Mouse (Mus musculus) limb, embryonic 15.5 days (tissue): ENCODE data around the gene Sh2d4b. TPM values are rescaled to one million over a fixed set of nuclear protein-coding genes. Genes with fewer than 3 reads are reported as not detected.

Source experiments
- ATAC-seq: fragments of 200-750 bp; cut with Nextera tagmentation; 2 replicates; pipeline ENCODE4 v1.8.0; 2017; ENCODE audit warnings: low read depth, moderate TSS enrichment; ENCODE audit not compliant: insufficient number of reproducible peaks, low FRiP score, low TSS enrichment
- H3K27ac ChIP-seq: fragments of 300-500 bp; sonication (generic); 2 replicates; pipeline ENCODE4 v1.5.1; 2015; ENCODE audit warnings: moderate library complexity, mild to moderate bottlenecking, inconsistent platforms
- H3K27me3 ChIP-seq: fragments of 300-500 bp; sonication (generic); 2 replicates; pipeline ENCODE4 v1.6.1; 2015; ENCODE audit warnings: inconsistent platforms
- H3K36me3 ChIP-seq: fragments of 300-500 bp; sonication (generic); 2 replicates; pipeline ENCODE4 v1.6.1; 2015; ENCODE audit warnings: inconsistent platforms
- H3K4me1 ChIP-seq: fragments of 300-500 bp; sonication (generic); 2 replicates; pipeline ENCODE4 v1.6.1; 2015; ENCODE audit warnings: inconsistent platforms
- H3K4me2 ChIP-seq: fragments of 300-500 bp; sonication (generic); 2 replicates; pipeline ENCODE4 v1.6.1; 2015; ENCODE audit warnings: mild to moderate bottlenecking, inconsistent platforms
- H3K4me3 ChIP-seq: fragments of 300-500 bp; sonication (generic); 2 replicates; pipeline ENCODE4 v1.5.1; 2015; ENCODE audit warnings: mild to moderate bottlenecking, inconsistent platforms
- H3K9ac ChIP-seq: fragments of 300-500 bp; sonication (generic); 2 replicates; pipeline ENCODE4 v1.6.1; 2015; ENCODE audit warnings: inconsistent platforms
- H3K9me3 ChIP-seq: fragments of 300-500 bp; sonication (generic); 2 replicates; pipeline ENCODE4 v1.6.1; 2016; ENCODE audit warnings: inconsistent platforms
- WGBS: fragments of 180-500 bp; shearing (Covaris S2); methylation state at CpG from one replicate; pipeline ENCODE4 v1.1.7; 2015; 5-methylcytosine and 5-hydroxymethylcytosine counted together
- polyA plus RNA-seq: library from polyadenylated mRNA; unstranded; fragments of >200 nt; fragmentation: Nextera tagmentation; extraction: Ambion mirVana; gene quantifications from 2 replicates; pipeline ENCODE4 v1.2.1, GENCODE M21; 2015

Gene Sh2d4b
- polyA plus RNA-seq, 1 experiment from 2014 or later: 0.79 TPM

DNA sequence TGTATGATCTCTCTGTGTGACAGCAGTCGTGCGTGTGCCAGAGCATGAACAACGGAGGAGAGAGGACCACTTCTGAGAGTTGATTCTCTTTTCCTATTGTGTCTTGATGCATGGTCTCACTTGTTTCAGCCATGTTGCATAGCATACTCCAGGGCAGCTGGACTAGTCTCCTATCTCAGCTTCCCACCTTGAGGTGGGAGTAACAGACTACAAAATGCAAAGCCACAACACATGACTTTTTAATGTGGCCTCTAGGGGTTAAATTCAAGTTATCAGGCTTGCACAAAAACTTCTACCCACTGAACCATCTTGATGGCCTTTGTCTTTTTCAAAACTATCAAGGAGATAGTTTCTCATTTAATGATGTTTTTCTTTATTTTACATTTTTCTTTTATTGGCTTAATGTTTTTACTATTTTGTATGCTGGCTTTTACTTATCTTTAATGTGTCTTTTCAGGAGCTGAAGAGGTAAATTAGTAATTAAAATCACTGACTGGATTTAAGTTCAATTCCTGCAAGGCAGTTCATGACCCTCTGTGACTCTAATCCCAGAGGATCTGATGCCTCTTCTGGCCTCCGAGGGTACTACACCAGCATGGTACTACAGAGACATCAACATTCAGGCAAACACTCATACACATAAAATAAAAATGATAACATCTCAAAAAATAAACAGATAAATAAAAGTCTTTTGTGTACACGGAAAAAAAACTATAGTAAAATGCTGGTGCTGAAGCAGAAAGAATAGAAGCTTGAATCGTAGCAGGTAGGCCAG lies 6.5 kb downstream of the Sh2d4b start:
- no peaks in the 10 kb centered on the region for H3K9me3 ChIP-seq
- H3K27me3 ChIP-seq: no peaks in the 10 kb centered on the region
- H3K4me1 ChIP-seq: peaks cover 3% of the 10 kb centered on the region; the same call in 1 of the 2 replicates
- no peaks in the 10 kb centered on the region for H3K36me3 ChIP-seq
- no peak overlapping the region for H3K4me2 ChIP-seq
- no peak overlapping the region for H3K9ac ChIP-seq
- H3K27ac ChIP-seq: no peak overlapping the region
- no peak for ATAC-seq
- 80% methylated on average over 6 of the region's 6 CpGs for WGBS
- no peak overlapping the region for H3K4me3 ChIP-seq

DNA sequence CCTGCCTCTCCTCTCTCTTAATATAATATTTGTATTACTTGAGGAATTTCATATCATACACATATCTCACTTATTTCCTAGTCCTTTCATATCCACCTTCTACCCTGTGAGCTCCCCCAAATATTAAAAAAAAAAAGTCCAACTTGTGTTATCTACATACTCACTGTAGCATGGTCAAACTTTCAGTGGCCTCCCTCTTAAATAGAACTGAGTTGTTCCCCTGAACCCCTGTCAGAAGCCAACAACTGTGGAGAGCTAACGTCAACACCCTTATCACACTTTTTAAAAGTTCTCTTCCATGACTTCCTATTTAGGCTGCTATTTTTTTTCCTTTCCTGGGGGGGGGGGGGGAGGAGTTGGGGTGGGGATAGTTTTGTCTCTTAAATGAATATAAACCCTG lies 7.3 kb downstream of the Sh2d4b start:
- H3K27me3 ChIP-seq: no peaks in the 10 kb centered on the region
- H3K27ac ChIP-seq: no peak overlapping the region
- H3K36me3 ChIP-seq: no peaks in the 10 kb centered on the region
- H3K9ac ChIP-seq: no peak overlapping the region
- no peak overlapping the region for H3K4me3 ChIP-seq
- 74% methylated on average over 1 of the region's 1 CpGs for WGBS
- H3K4me1 ChIP-seq: peaks cover 3% of the 10 kb centered on the region; the same call in 1 of the 2 replicates
- ATAC-seq: no peak
- H3K4me2 ChIP-seq: no peak overlapping the region
- H3K9me3 ChIP-seq: no peaks in the 10 kb centered on the region

DNA sequence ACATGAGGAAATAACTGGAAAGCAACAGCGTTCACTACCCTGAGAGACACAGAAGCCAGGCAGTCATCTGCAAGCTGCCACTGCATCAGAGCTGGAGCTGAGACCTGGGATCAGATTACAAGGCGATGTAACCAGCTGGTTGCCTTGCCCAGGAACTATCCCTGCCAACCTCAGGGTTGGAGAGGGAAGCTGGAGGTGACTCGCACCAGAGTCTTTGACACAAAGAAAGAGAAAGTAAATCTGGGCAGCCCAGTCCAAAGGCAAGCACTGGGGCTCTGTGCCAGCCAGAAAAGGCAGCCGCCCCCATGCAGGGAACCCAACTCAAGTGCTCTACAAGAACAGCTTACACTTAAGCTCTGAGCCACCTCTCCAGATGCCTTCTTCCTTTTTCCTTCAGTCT lies 7.8 kb downstream of the Sh2d4b start:
- H3K36me3 ChIP-seq: no peaks in the 10 kb centered on the region
- 16% methylated on average over 4 of the region's 4 CpGs for WGBS
- ATAC-seq: no peak
- H3K4me2 ChIP-seq: no peak overlapping the region
- no peak overlapping the region for H3K9ac ChIP-seq
- no peak overlapping the region for H3K4me3 ChIP-seq
- no peak overlapping the region for H3K27ac ChIP-seq
- no peaks in the 10 kb centered on the region for H3K9me3 ChIP-seq
- H3K4me1 ChIP-seq: peaks cover 3% of the 10 kb centered on the region; the same call in 1 of the 2 replicates
- no peaks in the 10 kb centered on the region for H3K27me3 ChIP-seq

DNA sequence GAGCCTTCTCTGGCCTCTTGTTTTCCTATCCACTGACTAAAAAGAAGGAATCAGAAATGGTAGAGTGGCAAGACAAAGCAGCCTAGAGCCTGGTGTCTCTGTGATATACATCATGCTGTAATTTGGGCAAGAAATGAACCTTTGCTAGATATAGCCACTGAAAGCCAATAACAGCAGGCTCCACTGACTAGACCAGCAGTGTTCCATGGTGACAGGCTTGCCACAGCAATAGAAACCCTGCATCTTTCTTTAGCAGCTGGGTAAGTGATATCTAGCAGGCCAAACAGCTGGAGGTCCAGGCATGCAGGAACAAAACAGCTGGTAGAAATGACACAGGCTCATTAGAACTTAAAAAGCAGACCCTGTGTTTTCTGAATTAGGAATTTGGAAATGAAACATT lies 18.5 kb downstream of the Sh2d4b start:
- Histone ChIP-seq H3K4me3 (no peak overlapping the region), H3K36me3 (no peaks in the 10 kb centered on the region), H3K9me3 (no peaks in the 10 kb centered on the region), H3K4me2 (no peak overlapping the region), H3K27me3 (no peaks in the 10 kb centered on the region), H3K4me1 (no peaks in the 10 kb centered on the region), H3K9ac (no peak overlapping the region), H3K27ac (no peak overlapping the region)
- ATAC-seq: no peak

DNA sequence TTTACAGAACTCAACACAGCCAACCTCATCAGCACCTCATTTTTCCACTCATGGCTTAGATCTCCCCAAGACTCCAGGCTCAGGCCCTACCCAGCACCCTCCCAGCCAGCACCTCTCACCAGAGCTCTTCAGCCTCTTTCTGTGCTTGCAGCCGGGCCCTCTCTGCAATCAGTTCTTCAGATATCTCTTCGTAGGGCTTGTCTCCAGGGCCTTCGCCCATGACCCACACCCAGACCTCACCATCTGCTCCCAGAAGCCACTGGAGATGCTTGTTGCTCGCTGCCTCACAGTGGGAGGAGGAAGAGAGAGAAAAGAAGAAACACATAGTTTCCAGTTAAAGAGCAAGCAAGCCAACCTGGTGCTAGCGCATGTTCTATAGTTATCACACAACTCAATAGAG lies 19.1 kb downstream of the Sh2d4b start:
- Histone ChIP-seq H3K4me2 (no peak overlapping the region), H3K27me3 (no peaks in the 10 kb centered on the region), H3K27ac (no peak overlapping the region), H3K9me3 (no peaks in the 10 kb centered on the region), H3K4me3 (no peak overlapping the region), H3K36me3 (no peaks in the 10 kb centered on the region), H3K4me1 (no peaks in the 10 kb centered on the region), H3K9ac (no peak overlapping the region)
- WGBS: 82% methylated on average over 5 of the region's 5 CpGs
- ATAC-seq: no peak

DNA sequence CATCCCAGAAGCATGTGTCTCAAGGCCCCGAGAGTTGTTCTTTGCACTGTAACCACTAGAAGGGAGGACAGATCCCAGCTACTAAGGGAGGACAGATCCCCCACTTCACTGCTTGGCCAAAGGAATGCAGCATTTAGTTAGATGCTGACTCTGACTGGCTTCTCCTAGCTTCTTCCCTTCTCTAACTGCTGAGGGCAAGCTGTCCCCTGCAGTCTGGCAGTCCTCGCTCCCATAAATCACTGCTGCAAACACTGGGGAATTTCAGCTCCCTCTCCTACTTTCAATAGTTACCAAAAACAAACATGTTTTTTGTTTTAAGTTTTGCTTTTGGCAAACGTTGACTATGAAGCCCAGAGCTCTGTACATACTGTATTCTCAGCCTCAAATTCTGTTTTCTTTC lies 22.5 kb downstream of the Sh2d4b start:
- H3K36me3 ChIP-seq: no peaks in the 10 kb centered on the region
- no peak overlapping the region for H3K27ac ChIP-seq
- 46% methylated on average over 3 of the region's 3 CpGs for WGBS
- no peak overlapping the region for H3K4me2 ChIP-seq
- no peak overlapping the region for H3K9ac ChIP-seq
- H3K27me3 ChIP-seq: no peaks in the 10 kb centered on the region
- ATAC-seq: no peak
- H3K4me3 ChIP-seq: no peak overlapping the region
- H3K4me1 ChIP-seq: no peaks in the 10 kb centered on the region
- H3K9me3 ChIP-seq: no peaks in the 10 kb centered on the region

DNA sequence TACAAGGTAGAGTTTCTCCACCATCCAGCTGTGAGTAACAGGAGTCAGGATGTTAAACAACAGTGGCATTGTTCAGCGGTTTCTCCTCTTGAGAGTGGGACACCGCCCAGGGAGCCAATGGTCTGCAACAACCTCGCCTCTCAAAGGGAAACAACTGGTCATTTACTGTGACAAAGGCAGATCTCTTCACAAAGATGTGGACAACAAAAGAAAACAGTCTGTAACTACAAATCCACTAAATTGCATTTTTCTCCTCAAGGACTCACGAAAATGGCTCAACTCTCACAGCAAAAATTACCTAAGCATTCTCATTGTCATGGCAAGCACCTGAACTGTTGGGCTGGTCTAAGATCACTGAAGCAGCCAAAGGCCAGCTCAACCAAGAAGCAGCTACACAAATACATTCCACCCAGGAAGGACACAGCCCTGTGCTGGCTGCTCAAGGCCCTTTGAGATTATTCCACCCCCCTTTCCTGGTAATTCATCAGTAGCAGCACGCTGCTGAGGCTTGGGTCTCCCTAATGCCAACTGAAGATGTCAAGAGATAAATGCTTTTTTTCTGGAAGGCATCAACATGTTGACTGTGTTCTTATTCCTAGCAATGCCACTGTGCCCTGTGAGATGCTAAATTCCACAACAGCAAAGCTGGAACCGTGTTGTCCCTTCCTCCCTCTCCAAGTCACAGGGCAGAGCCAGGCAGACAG lies 28.1 kb downstream of the Sh2d4b start:
- Histone ChIP-seq H3K27me3 (no peaks in the 10 kb centered on the region), H3K4me2 (no peak overlapping the region), H3K4me3 (no peak overlapping the region), H3K9me3 (no peaks in the 10 kb centered on the region), H3K27ac (no peak overlapping the region), H3K36me3 (no peaks in the 10 kb centered on the region), H3K4me1 (no peaks in the 10 kb centered on the region), H3K9ac (no peak overlapping the region)
- whole genome bisulfite sequencing: 58% methylated on average over 6 of the region's 6 CpGs
- ATAC-seq: no peak

DNA sequence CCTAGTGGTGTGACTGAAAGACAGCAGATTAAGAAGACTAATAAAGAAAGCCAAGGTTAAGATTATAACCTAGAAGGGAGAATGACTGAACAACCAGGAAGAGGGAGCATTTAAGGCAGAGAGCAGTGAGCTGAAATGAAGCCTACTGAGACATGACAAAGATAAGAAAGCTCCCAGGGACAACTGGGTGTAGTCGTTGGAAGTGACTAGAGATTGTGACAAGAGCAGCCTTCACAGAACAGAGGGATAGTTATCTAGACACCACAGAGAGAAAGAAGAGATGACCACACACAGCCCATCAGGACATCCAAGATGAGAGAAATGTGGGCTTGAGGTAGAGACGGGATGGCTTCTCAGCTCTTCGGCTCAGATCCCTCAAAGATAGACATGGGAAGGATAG lies 29.4 kb downstream of the Sh2d4b start:
- Histone ChIP-seq H3K9me3 (no peaks in the 10 kb centered on the region), H3K4me3 (no peak overlapping the region), H3K27ac (no peak overlapping the region), H3K4me1 (no peaks in the 10 kb centered on the region), H3K36me3 (no peaks in the 10 kb centered on the region), H3K4me2 (no peak overlapping the region), H3K27me3 (no peaks in the 10 kb centered on the region), H3K9ac (no peak overlapping the region)
- no peak for ATAC-seq
- WGBS: 85% methylated on average over 3 of the region's 3 CpGs

DNA sequence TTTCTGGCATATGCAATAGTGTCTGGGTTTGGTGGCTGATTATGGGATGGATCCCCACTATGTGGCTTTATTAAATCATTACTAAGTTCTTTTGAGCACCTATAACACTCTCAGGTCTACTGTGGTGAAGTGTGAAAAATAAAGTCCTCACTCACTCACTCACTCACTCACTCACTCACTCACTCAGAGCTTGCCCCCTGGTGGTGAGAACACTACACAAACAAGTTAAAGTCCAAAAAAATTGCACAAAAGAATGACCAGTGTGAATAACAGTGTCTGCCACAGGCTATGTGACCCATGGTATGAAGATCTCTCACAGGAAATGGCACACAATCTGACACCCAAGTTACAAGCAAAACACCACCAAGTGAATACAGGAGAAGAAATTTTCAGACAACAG lies 30.0 kb downstream of the Sh2d4b start:
- Histone ChIP-seq H3K9me3 (no peaks in the 10 kb centered on the region), H3K27me3 (no peaks in the 10 kb centered on the region), H3K9ac (no peak overlapping the region), H3K4me3 (no peak overlapping the region), H3K27ac (no peak overlapping the region), H3K4me2 (no peak overlapping the region), H3K4me1 (no peaks in the 10 kb centered on the region), H3K36me3 (no peaks in the 10 kb centered on the region)
- no peak for ATAC-seq

DNA sequence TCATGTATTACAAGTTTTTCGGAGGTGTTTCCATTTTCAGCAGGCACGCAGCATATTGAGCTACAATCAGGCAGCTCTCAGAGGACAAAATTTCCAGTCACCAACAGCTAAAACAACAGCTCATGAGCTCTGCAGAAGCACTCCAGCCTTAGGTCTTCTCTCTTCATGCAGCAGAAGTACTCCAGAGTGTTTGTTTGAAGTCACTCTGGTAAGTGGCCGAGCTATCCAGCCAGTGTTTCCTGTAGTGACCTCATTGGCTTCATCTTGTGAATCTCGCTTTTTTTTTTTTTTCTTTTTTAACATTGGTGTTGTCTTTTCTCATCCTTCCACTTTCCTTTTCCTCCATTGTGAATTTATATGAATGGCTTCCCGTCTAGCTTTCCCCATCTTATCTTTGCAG lies 40.1 kb downstream of the Sh2d4b start:
- Histone ChIP-seq H3K9ac (no peak overlapping the region), H3K27ac (no peak overlapping the region), H3K9me3 (no peaks in the 10 kb centered on the region), H3K4me2 (no peak overlapping the region), H3K27me3 (no peaks in the 10 kb centered on the region), H3K36me3 (no peaks in the 10 kb centered on the region), H3K4me1 (no peaks in the 10 kb centered on the region), H3K4me3 (no peak overlapping the region)
- WGBS: 76% methylated on average over 5 of the region's 5 CpGs
- no peak for ATAC-seq

DNA sequence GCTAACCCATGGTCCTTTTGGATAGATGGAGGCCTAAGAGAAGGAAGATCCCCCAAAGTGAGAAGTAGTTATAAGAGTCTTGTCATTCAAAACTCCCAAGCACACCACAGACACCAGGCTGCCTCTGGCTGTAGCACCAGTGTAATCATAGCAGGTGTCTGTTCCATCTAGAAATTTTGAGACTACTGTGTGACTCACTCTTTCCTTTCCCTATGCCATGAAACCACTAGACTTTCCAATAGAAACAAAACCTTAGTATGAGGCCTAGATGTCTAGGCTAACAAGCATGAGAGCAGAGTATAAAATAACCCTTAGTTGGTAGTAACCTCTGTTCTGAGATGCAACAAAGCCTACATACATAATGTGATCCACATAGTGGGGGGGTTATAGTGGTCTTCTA lies 55.7 kb downstream of the Sh2d4b start:
- no peaks in the 10 kb centered on the region for H3K4me1 ChIP-seq
- H3K9me3 ChIP-seq: no peaks in the 10 kb centered on the region
- no peak overlapping the region for H3K9ac ChIP-seq
- H3K36me3 ChIP-seq: no peaks in the 10 kb centered on the region
- H3K27me3 ChIP-seq: no peaks in the 10 kb centered on the region
- H3K4me3 ChIP-seq: no peak overlapping the region
- H3K4me2 ChIP-seq: no peak overlapping the region
- H3K27ac ChIP-seq: no peak overlapping the region
- ATAC-seq: no peak

DNA sequence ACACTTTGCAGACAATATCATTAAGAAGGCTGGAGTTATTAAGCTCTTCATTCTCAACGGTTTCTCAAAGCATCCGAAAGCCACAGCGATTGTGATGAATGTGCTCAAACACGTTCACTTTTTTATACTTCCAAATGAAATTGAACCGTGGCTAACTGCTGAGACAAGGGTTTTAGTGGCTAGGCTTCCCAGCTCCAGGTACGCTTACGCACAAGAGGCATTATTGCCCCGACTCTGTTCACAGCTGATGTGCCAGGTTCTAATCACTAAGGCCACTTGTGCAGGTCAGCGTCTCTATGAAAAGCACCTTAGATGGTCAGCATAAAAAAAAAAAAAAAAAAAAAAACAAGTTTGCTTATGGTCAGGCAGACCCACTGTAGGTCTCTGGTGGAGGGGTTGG lies 62.6 kb downstream of the Sh2d4b start:
- Histone ChIP-seq H3K4me1 (no peaks in the 10 kb centered on the region), H3K4me3 (no peak overlapping the region), H3K27ac (no peak overlapping the region), H3K9me3 (no peaks in the 10 kb centered on the region), H3K36me3 (no peaks in the 10 kb centered on the region), H3K27me3 (no peaks in the 10 kb centered on the region), H3K4me2 (no peak overlapping the region), H3K9ac (no peak overlapping the region)
- 77% methylated on average over 9 of the region's 9 CpGs for WGBS
- no peak for ATAC-seq
